Mouse (Mus musculus) liver, embryonic 14.5 days (tissue): ENCODE data around the gene Gm28036.
A peak's percentile ranks its signal among the peaks of the same experiment; 100 is the strongest.

Source experiments
- CTCF ChIP-seq: IDR thresholded peaks from 2 replicates; pipeline ENCODE4 v1.5.1; 2016; ENCODE audit warnings: antibody characterized with exemption, low read depth, control low read depth
- EP300 ChIP-seq: IDR thresholded peaks from 2 replicates; pipeline ENCODE4 v1.6.1; 2016; ENCODE audit warnings: antibody characterized with exemption, low read depth

DNA sequence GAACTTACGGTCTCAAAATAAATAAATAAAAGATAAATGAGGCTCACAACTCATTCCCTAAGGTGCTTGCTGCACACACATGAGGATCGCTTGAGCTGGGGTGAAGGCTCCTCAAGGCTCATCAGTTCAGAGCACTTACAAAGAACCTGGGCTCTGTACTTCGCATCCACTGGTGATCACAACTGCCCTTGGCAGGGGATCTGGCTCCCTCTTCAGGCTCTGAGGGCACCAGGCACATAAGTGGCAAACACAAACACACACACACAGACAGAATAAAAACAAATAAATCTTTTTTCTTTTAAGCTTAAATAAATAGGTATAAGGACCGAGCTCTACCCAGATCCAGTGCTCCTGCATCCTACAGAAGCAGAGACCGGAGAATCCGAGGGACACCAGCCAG lies 8.8 kb upstream of the Gm28036 start:
- TF ChIP-seq CTCF (peak; percentile 63), EP300 (no peak)
